Mouse (Mus musculus) midbrain, postnatal 0 days (tissue): ENCODE data around the gene Usp45. TPM values are rescaled to one million over a fixed set of nuclear protein-coding genes. Genes with fewer than 3 reads are reported as not detected.
A peak's percentile ranks its signal among the peaks of the same experiment; 100 is the strongest.

ENCODE experiments used
- ATAC-seq: fragments of 200-750 bp; cut with Nextera tagmentation; 2 replicates; pipeline ENCODE4 v1.8.0; 2017; ENCODE audit warnings: moderate number of reproducible peaks, mild to moderate bottlenecking, moderate TSS enrichment, moderate library complexity; ENCODE audit not compliant: low FRiP score
- DNase-seq: peaks from one replicate; pipeline ENCODE4 v3.0.0-alpha.2; 2015; ENCODE audit warnings: low spot score
- H3K27ac ChIP-seq: fragments of 300-500 bp; sonication (generic); 2 replicates; pipeline ENCODE4 v1.5.1; 2014; ENCODE audit warnings: low read depth, mild to moderate bottlenecking, low read length, mixed read lengths
- H3K27me3 ChIP-seq: fragments of 300-500 bp; sonication (generic); 2 replicates; pipeline ENCODE4 v1.6.1; 2014; ENCODE audit warnings: low read length, control low read depth, mixed read lengths; ENCODE audit not compliant: insufficient read depth
- H3K36me3 ChIP-seq: fragments of 300-500 bp; sonication (generic); 2 replicates; pipeline ENCODE4 v1.6.1; 2014; ENCODE audit warnings: low read length, control low read depth, mixed read lengths; ENCODE audit not compliant: insufficient read depth
- H3K4me1 ChIP-seq: fragments of 300-500 bp; sonication (generic); 2 replicates; pipeline ENCODE4 v1.6.1; 2014; ENCODE audit warnings: mild to moderate bottlenecking, control low read depth, antibody characterized with exemption, low read length, mixed read lengths; ENCODE audit not compliant: insufficient read depth
- H3K4me2 ChIP-seq: fragments of 300-500 bp; sonication (generic); 2 replicates; pipeline ENCODE4 v1.6.1; 2014; ENCODE audit warnings: low read depth, mild to moderate bottlenecking, low read length, mixed read lengths; ENCODE audit not compliant: poor library complexity, severe bottlenecking
- H3K4me3 ChIP-seq: fragments of 300-500 bp; sonication (generic); 2 replicates; pipeline ENCODE4 v1.5.1; 2014; ENCODE audit warnings: low read depth, mild to moderate bottlenecking, low read length, moderate library complexity
- H3K9ac ChIP-seq: fragments of 300-500 bp; sonication (generic); replicated peaks from 2 replicates; pipeline ENCODE4 v1.6.1; 2014; ENCODE audit warnings: mild to moderate bottlenecking, low read length, moderate library complexity, mixed read lengths; ENCODE audit not compliant: poor library complexity, severe bottlenecking
- H3K9me3 ChIP-seq: fragments of 300-500 bp; sonication (generic); 2 replicates; pipeline ENCODE4 v1.6.1; 2016; ENCODE audit warnings: low read length, control low read depth
- CTCF ChIP-seq: IDR thresholded peaks from 2 replicates; pipeline ENCODE4 v1.5.1; 2016; ENCODE audit warnings: antibody characterized with exemption, mild to moderate bottlenecking
- WGBS: fragments of 180-500 bp; shearing (Covaris S2); extraction: QIAGEN DNeasy Blood & Tissue Kit; methylation state at CpG from one replicate; pipeline ENCODE4 v1.1.7; 2014; 5-methylcytosine and 5-hydroxymethylcytosine counted together
- polyA plus RNA-seq: library from polyadenylated mRNA; unstranded; fragments of >200 nt; fragmentation: Nextera tagmentation; extraction: Ambion mirVana; gene quantifications from 2 replicates; pipeline ENCODE4 v1.2.1, GENCODE M21; 2015
- total RNA-seq: library from RNA; depleted of rRNA; stranded (reverse); fragments of >200 nt; gene quantifications from 2 replicates; pipeline ENCODE4 v1.2.3, GENCODE M21; 2014

Gene Usp45
- total and polyA plus RNA-seq, 2 experiments from 2014 or later = 4.7 to 8.5 TPM

DNA sequence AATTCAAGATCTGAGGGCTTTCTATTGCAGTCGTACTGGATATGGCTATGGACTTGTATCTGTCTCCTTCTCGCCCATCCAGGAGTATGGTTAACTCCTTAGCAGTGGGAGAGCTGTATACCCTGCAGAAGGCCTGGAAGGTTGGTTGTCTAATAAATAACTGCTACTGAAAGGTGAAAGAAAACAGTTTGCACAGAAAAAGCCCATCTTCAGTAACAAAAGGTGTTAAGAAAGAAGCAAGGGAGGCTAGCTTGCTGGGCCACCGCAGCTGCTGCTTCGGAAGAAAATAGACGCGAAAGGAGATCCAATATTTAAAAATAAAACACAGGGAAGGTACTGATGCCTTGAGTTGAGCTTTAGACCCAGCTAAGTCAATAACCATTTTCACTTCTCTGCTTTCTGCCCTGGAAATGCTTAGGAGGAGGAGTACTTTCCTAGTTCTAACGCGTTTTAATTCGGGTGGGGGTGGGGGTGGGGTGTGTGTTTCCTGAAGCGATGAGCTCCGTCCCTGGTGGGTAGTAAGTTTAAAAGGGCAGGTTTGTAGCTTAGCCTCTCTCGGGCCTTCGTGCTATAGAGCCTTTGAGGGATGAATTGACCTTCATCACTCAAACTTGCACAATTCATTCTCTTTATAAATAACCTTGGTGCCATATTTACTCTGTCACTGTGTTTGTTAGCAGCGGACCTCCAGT lies 639 bp upstream of the Usp45 start:
- H3K4me2 ChIP-seq = peak overlapping the region; percentile 67
- TF ChIP-seq CTCF = no peak
- H3K36me3 ChIP-seq = no peaks in the 10 kb centered on the region
- DNase-seq (no peak), ATAC-seq (peak; percentile 60)
- no peaks in the 10 kb centered on the region for H3K27me3 ChIP-seq
- WGBS = 13% methylated on average over 14 of the region's 14 CpGs
- H3K9me3 ChIP-seq = no peaks in the 10 kb centered on the region
- no peaks in the 10 kb centered on the region for H3K4me1 ChIP-seq
- peak overlapping the region; percentile 64 for H3K9ac ChIP-seq
- peak overlapping the region; percentile 78 for H3K27ac ChIP-seq
- H3K4me3 ChIP-seq = peak overlapping the region; percentile 66

DNA sequence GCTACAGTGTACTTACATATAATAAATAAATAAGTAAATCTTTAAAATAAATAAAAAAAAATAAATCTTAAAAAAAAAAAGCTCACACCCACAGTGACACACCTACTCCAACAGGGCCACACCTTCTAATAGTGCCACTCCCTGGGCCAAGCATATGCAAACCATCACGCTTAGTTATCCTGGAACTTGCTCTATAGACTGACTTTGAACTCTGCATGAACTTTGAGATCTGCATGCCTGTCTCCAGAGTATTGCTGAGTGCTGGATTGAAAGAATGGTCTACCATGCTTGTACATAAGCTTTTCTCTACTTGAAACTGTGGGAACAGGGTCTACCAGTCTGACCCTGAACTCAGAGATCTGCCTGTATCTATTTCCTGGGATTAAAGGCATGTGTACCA lies 4.1 kb downstream of the Usp45 start:
- no peak overlapping the region for H3K9ac ChIP-seq
- no peaks in the 10 kb centered on the region for H3K9me3 ChIP-seq
- H3K4me3 ChIP-seq = no peak overlapping the region
- H3K36me3 ChIP-seq = no peaks in the 10 kb centered on the region
- ATAC-seq (no peak), DNase-seq (no peak)
- TF ChIP-seq CTCF = no peak
- 89% methylated on average over 1 of the region's 1 CpGs for WGBS
- H3K4me1 ChIP-seq = no peaks in the 10 kb centered on the region
- no peak overlapping the region for H3K4me2 ChIP-seq
- H3K27ac ChIP-seq = no peak overlapping the region
- no peaks in the 10 kb centered on the region for H3K27me3 ChIP-seq

GRCm38 (mm10) chr4:21772306-21772705 lies 5.3 kb downstream of the Usp45 start:
- DNase-seq (no peak), ATAC-seq (no peak)
- Histone ChIP-seq H3K4me1 (no peaks in the 10 kb centered on the region; the same call in 1 of the 2 replicates), H3K4me3 (no peak overlapping the region), H3K9me3 (no peaks in the 10 kb centered on the region), H3K27ac (no peak overlapping the region), H3K9ac (no peak overlapping the region), H3K27me3 (no peaks in the 10 kb centered on the region), H3K4me2 (no peak overlapping the region), H3K36me3 (no peaks in the 10 kb centered on the region)
- 91% methylated on average over 1 of the region's 1 CpGs for WGBS
- TF ChIP-seq CTCF = no peak

DNA sequence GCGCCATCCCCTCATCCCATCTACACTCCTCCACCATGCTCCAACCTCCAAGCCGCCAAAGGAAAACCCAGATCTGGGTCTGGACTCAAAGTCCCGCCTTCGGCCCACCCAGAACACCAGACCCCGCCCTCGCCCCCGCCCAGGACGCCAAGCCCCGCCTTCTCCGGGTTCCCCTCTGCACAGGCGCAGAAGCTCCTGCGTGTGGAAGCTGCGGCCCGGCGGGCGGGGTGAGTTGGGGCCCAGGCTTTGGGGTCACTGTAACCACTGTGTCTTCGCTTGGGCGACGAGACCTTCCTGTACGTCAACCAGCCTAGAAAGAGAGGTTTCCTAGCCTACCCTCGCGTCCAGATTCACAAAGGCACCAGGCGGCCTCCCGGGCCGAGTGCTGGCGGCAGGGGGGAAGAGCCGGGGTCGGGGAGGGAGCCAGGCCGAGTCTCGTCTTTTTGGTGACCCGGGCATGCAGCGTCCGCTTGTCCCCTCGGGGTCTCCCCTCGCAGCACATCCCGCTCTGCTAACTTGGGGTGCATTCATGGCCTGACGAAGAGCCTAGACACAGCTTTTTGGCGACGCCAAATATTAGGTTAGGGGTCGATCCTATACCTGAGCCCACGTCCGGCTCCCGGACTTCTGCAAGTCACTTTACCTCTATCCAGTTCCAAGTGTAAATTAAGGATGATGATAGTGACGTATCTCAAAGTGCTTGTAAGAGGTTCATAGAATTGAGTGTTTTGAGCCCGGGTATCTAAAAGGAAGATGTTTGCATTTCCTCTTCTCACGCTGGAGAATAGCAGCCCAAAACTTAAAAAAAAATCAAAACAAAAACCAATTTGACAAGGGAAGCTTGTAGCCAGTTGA lies 9.4 kb downstream of the Usp45 start:
- H3K27ac ChIP-seq = peak overlapping the region; percentile 58
- H3K4me1 ChIP-seq = no peaks in the 10 kb centered on the region; the same call in 1 of the 2 replicates
- H3K4me2 ChIP-seq = peak overlapping the region; percentile 67
- H3K36me3 ChIP-seq = no peaks in the 10 kb centered on the region
- no peaks in the 10 kb centered on the region for H3K9me3 ChIP-seq
- TF ChIP-seq CTCF = no peak
- H3K27me3 ChIP-seq = no peaks in the 10 kb centered on the region
- H3K9ac ChIP-seq = peak overlapping the region; percentile 88
- ATAC-seq (peak; percentile 96), DNase-seq (peak; percentile 94)
- peak overlapping the region; percentile 65 for H3K4me3 ChIP-seq
- under 1% methylated on average over 45 of the region's 46 CpGs for WGBS

DNA sequence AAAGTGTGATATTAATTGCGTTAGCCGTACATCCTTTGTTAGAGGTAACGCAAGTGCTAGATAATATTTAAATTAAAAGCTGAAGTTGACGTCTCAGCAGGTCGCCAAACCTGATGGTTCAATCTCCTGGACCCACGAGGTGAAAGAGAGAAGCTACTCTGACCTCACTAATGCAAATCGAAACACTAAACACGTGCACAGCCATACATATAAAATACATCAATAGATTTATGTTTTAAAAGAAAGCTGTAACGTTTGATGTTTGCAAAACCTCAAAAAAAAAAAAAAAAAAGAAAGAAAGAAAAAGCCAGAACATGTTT lies 9.9 kb downstream of the Usp45 start:
- Histone ChIP-seq H3K9ac (peak overlapping the region; percentile 88; the same call in 1 of the 2 replicates), H3K4me1 (no peaks in the 10 kb centered on the region; the same call in 1 of the 2 replicates), H3K27me3 (no peaks in the 10 kb centered on the region), H3K9me3 (no peaks in the 10 kb centered on the region), H3K27ac (no peak overlapping the region), H3K4me3 (peak overlapping the region; percentile 65), H3K4me2 (peak overlapping the region; percentile 67), H3K36me3 (peaks cover 6% of the 10 kb centered on the region; the same call in 1 of the 2 replicates)
- ATAC-seq (no peak), DNase-seq (no peak)
- 5% methylated on average over 9 of the region's 9 CpGs for WGBS
- TF ChIP-seq CTCF = no peak
